Mouse (Mus musculus): ENCODE measurements around the gene Mrps17.

DNA sequence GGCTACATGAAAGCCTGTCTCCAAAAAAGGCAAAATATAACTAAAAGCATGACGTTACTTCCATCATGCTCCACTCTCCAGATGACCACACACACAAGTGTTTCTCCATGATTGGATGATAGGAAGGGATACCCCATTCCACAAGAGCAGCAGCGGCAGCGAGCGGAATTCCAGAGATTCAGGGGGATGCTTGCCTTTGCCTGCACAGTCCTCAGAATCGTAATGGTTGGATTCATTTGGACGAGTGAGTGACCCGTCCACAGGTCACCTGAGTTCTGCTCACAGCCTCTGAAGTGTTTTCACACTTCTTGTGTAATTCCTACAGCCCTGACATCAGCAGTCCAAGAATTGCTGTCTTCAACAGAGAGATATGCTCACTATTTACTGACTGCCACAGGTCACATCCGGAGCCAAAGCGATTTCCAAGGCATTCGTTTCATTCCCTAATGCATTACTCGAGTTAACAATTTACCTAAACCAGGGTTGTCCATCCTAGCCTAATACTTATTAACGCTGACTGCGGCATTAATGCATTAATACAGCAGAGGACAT lies 44.7 kb downstream of the Mrps17 start:
- no peak for TF ChIP-seq CTCF (IDR thresholded peaks at IDR 0.05)
- TF ChIP-seq EP300 (IDR thresholded peaks at IDR 0.05): no peak

Data from lung, postnatal 0 days (tissue).